Mouse (Mus musculus): ENCODE measurements around the gene Set. TPM values are rescaled to one million over a fixed set of nuclear protein-coding genes. Genes with fewer than 3 reads are reported as not detected.

The Set gene
- polyA plus RNA-seq (2012; fragmentation: generic; extraction: Trizol), result 10 to 100 TPM; 40.5 to 75.5 TPM

GRCm38 (mm10) chr2:30057223-30057904 lies at the start of gene Set:
Gene Set (plus strand): TSS chr2:30057378.

DNA sequence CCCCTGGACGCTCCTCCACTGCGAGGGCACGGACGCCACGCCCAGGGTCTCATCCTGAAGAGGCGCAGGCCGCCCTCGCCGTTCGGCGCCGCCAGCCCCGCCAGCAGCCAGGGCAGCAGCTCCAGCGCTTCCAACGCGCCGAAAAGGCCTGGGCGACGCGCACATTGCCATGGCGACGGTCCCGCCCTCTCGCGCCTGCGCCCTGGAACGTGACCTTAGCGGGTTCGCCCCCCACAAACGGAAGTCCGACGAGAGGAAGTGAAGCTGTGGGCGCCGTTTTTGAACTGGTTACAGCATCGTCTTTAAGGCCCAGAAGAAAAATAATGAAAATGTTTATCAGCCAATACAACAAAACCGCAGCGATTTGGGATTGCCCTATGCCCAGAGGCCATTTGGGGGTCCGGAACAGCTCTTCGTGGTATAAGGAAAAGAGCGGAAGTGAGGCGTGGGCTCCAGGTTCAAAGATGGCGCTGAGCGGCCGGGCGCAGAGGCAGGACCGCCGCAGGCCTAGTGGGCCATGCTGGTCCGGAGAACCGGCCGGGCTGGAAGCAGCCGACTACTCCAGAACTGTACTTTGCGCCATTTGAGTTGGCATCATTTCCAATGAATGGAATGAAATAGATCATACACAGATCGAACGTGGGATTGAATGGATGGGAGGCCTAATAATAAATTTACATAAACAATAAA lies 8.3 kb upstream of the Set start, which contains the start of gene Wdr34:
Gene Wdr34 (minus strand): TSS at position 183 of the 690 bp plus-strand sequence.

DNA sequence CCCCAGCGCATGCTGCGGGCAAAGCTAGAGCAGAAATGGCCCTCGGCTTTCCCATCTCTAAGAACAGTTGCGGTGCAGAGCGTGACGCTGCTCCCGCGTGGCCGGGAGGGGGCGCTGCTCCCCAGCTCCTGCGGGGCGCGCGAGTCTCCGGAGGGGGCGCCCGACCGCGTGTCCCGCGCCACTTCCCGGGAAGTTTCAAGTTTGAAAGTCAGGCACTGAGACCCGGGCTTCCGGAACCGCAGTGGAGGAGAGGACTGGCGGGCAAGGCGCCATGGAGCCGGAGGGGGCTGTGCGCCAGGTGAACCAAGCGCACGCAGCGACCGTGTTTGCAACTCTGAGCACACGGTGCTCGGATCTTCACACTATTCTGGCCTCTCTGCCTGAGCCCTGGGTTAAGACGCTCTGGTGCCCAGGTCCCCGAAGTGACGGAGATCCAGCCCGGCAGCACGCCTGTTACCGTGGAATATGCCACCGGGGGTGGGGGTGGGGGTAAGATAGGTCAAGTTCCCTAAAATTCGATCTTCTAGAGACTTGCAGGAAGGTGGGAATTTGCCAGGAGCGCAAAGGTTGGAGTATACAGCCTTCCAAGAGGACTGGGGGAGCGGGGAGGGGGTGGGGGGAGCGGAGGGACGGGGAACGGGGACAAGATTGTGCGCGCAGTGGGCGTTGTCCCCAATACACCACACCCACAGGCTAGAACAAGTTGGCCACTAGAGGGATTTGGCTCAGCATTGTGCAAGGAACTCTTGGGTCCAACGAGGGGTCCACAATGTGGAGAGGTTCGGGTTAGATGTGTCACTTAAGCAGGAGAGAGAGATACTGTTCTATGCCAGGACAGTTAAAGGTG lies 20.5 kb downstream of the Set start, which contains the start of gene Pkn3:
Gene Pkn3 (plus strand): TSS at position 183 of the 847 bp plus-strand sequence.

GRCm38 (mm10) chr2:30093471-30094207 lies 36.5 kb downstream of the Set start, which contains the start of gene Zdhhc12:
Gene Zdhhc12 (minus strand): TSS chr2:30093648.

Other genes starting within 250 kb of the Set start
- 10 to 100 TPM; 48.4 to 54.2 TPM for gene Urm1, start 237.3 kb upstream of the Set start, polyA plus RNA-seq (2012; fragmentation: generic; extraction: Trizol)
- 1 to 10 TPM in 1 of 2 experiments, under 1 TPM in 1; 0.12 to 2.1 TPM for gene Cercam, start 188.2 kb upstream of the Set start, polyA plus RNA-seq (2012; fragmentation: generic; extraction: Trizol)
- 10 to 100 TPM in 1 of 2 experiments, 1 to 10 TPM in 1; 8.9 to 31.3 TPM for gene Odf2, start 168.2 kb upstream of the Set start, polyA plus RNA-seq (2012; fragmentation: generic; extraction: Trizol)
- gene Gle1, start 122.0 kb upstream of the Set start, polyA plus RNA-seq (2012; fragmentation: generic; extraction: Trizol), result 10 to 100 TPM; 14.2 to 23.3 TPM
- 100 to 1,000 TPM in 1 of 2 experiments, 10 to 100 TPM in 1; 22.2 to 162 TPM for gene Sptan1, start 91.8 kb upstream of the Set start, polyA plus RNA-seq (2012; fragmentation: generic; extraction: Trizol)
- 10 to 100 TPM; 24.5 to 44.4 TPM for gene Wdr34, start 8.5 kb upstream of the Set start, polyA plus RNA-seq (2012; fragmentation: generic; extraction: Trizol)
- gene Pkn3, start 20.3 kb downstream of the Set start, polyA plus RNA-seq (2012; fragmentation: generic; extraction: Trizol), result 10 to 100 TPM in 1 of 2 experiments, 1 to 10 TPM in 1; 4.4 to 10.5 TPM
- gene Zdhhc12, start 36.3 kb downstream of the Set start, polyA plus RNA-seq (2012; fragmentation: generic; extraction: Trizol), result 10 to 100 TPM; 14.7 to 19.7 TPM
- 10 to 100 TPM in 1 of 2 experiments, 1 to 10 TPM in 1; 4.4 to 21.5 TPM for gene Zer1, start 67.2 kb downstream of the Set start, polyA plus RNA-seq (2012; fragmentation: generic; extraction: Trizol)
- gene Tbc1d13, start 76.4 kb downstream of the Set start, polyA plus RNA-seq (2012; fragmentation: generic; extraction: Trizol), result 10 to 100 TPM; 13.9 to 25.8 TPM
- gene Endog, start 114.1 kb downstream of the Set start, polyA plus RNA-seq (2012; fragmentation: generic; extraction: Trizol), result 10 to 100 TPM; 10.4 to 13.7 TPM
- gene Spout1, start 121.1 kb downstream of the Set start, polyA plus RNA-seq (2012; fragmentation: generic; extraction: Trizol), result 10 to 100 TPM; 26.1 to 26.9 TPM
- gene Kyat1, start 148.5 kb downstream of the Set start, polyA plus RNA-seq (2012; fragmentation: generic; extraction: Trizol), result 1 to 10 TPM; 1.1 to 5.2 TPM
- gene Lrrc8a, start 180.3 kb downstream of the Set start, polyA plus RNA-seq (2012; fragmentation: generic; extraction: Trizol), result 10 to 100 TPM in 1 of 2 experiments, 1 to 10 TPM in 1; 3.1 to 16.0 TPM
- under 1 TPM in 1 of 2 experiments, not detected in 1; 0.93 TPM for gene Gm28035, start 183.2 kb downstream of the Set start, polyA plus RNA-seq (2012; fragmentation: generic; extraction: Trizol)
- 10 to 100 TPM in 1 of 2 experiments, 1 to 10 TPM in 1; 1.5 to 68.0 TPM for gene Phyhd1, start 208.8 kb downstream of the Set start, polyA plus RNA-seq (2012; fragmentation: generic; extraction: Trizol)
- under 1 TPM in 1 of 2 experiments, not detected in 1; 0.13 TPM for gene Gm28038, start 223.7 kb downstream of the Set start, polyA plus RNA-seq (2012; fragmentation: generic; extraction: Trizol)
- 10 to 100 TPM; 17.9 to 22.9 TPM for gene Dolk, start 229.0 kb downstream of the Set start, polyA plus RNA-seq (2012; fragmentation: generic; extraction: Trizol)
- gene Nup188, start 229.0 kb downstream of the Set start, polyA plus RNA-seq (2012; fragmentation: generic; extraction: Trizol), result 10 to 100 TPM; 20.9 to 25.4 TPM

All from C3H10T1/2 (cell line).